Mouse (Mus musculus): ENCODE results near the gene Cdk14. TPM values are rescaled to one million over a fixed set of nuclear protein-coding genes. Genes with fewer than 3 reads are reported as not detected.
"Not testable (repeated sequence)": the region's sequence is repeated elsewhere in the genome, so short reads cannot be mapped to it uniquely, and the experiment has no call there.

Cdk14 gene
- total RNA-seq, 2 experiments from 2014 or later = 258 to 269 TPM

DNA sequence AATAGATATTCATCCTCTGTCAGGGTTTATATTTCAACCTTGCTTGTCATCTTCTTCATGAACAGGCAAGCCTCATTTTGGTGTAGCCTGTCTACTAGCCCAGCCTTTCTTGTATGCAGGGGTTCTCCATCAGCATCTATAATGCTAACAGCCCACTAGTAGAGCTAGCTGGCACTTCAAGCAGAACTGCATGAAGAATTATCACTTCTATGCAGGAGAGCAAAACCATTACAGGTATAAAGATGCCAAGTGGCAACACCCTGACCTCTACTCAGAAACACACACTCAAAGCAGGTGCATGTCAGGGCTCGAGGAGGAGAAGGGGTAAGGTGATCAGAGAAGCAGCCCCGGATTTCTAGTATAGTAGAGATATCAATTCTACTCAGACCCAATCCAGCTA is 155.4 kb downstream of the Cdk14 start:
- H3K27ac ChIP-seq = peak overlapping the region; percentile 93

GRCm38 (mm10) chr5:5261725-5262296 is 158.3 kb downstream of the Cdk14 start:
- TF ChIP-seq CTCF (conservative IDR thresholded peaks at IDR 0.05) = no peak
- peak overlapping the region; percentile 39 for H3K4me3 ChIP-seq
- peak overlapping the region; percentile 93 for H3K27ac ChIP-seq
- no peak for DNase-seq (ENCODE audit: low spot score in 2 of 2)

More for the DNA sequence above, 155.4 kb downstream of the Cdk14 start:
- no peak for DNase-seq (ENCODE audit: low spot score in 2 of 2)
- H3K4me3 ChIP-seq = peak overlapping the region; percentile 60
- no peak for TF ChIP-seq CTCF (conservative IDR thresholded peaks at IDR 0.05)

DNA sequence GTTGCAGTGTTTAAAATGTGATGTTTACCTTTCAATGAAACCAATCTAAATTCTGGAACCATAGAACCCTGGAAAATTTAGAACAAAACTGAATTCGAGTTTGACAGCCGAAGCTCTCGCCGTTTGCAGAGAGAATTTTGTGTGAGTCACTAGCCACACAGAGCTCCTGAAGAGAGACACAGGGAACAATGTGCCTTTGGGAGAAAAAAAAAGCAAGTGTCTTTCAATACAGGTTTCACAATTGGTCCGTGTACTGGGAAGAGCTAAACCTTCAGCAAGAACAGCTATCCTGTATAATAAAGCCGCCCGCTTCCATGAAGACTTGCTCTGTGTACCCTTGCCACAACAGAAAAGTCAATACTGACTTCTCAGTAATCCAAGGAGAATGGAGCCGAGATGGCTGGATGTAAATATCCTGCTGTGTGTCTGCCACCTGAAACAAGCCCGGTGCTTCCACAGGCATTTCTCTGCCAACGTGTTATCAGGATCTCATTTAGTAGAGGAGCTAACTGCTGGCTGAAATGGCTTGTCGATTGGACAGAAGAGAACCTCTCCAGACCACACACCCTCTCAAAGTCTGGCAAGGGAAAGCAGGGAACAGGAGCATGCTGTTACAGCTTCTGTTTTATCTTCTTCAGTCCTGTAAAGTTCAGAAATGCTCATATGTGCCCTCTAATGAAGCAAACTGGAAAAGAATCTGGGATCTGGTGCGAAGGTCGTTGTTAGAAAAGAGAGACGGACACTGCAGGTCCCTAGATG is 159.0 kb downstream of the Cdk14 start:
- peak overlapping the region; percentile 93 for H3K27ac ChIP-seq
- no peak for TF ChIP-seq CTCF (conservative IDR thresholded peaks at IDR 0.05)
- peak overlapping the region; percentile 39 for H3K4me3 ChIP-seq
- no peak for DNase-seq (ENCODE audit: low spot score in 2 of 2)

DNA sequence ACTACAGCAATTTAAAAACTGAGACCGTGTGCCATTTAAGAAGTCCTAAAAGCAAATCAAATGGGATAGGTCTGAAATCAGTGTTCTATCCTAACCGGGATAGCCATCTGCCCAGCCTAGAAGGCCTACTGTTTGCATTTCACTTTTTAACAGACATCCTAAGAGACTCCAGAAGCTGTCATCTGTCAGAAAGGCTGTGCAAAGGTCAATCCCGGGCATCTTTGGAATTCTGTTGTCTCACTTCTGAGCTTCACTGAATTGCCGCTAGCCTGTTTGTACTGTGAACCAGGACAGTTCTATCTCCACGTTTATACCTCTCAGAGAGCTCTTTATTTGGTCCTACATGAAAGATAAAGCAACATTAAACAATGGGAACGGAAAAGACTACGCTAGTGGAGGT is 159.8 kb downstream of the Cdk14 start:
- Histone ChIP-seq H3K27ac (peak overlapping the region; percentile 93), H3K4me3 (no peak overlapping the region)
- DNase-seq (ENCODE audit: low spot score in 2 of 2) = no peak
- no peak for TF ChIP-seq CTCF (conservative IDR thresholded peaks at IDR 0.05)

- Histone ChIP-seq H3K27ac (peak overlapping the region; percentile 69), H3K4me3 (no peak overlapping the region)
- no peak for TF ChIP-seq CTCF (conservative IDR thresholded peaks at IDR 0.05)
- DNase-seq (ENCODE audit: low spot score in 2 of 2) = no peak
Measured at GRCm38 (mm10) chr5:5254391-5254790, 165.7 kb downstream of the Cdk14 start.

DNA sequence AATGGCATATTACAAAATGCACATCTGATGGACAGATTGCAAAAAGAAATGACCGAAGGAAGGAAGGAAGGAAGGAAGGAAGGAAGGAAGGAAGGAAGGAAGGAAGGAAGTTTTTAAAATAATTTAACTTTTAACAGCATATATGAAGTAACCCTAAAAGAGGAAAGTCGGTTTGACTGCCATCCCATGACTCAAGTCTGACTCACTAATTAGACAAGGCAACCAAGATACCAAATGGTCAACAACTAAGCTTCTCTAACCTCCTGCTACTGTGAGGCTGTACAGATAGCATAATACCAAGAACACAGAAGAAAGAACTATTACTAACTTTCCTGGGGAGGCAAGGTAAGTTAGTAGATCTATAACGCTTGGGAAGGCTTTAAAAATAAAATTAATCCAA is 166.9 kb downstream of the Cdk14 start:
- TF ChIP-seq CTCF (conservative IDR thresholded peaks at IDR 0.05) = no peak
- DNase-seq (ENCODE audit: low spot score in 2 of 2) = no peak
- no peak overlapping the region for H3K4me3 ChIP-seq
- H3K27ac ChIP-seq = 0 out of 2 replicates have a peak overlapping the region, but pooled peaks have one; percentile 69

DNA sequence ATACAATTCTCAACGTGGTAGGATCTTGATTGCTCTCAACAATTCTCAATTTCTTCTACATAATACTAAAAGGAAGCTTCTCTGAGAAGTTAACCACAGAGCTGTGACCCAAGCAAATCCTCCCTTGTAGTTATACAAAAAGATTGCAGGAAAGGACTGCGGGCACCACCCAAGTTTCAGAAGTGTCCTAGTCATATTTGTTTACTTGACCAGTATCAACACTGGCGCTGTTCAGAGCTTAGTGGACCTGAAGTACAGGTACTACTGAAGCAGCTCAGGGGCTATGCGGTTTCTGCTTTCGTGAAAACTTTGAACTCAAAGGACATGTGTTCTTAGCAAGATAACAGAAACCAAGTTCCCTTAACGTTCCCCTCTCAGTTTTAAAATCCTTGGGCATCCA is 172.4 kb downstream of the Cdk14 start:
- H3K4me3 ChIP-seq = no peak overlapping the region
- peak in 1 of 2 experiments; percentile 6 for DNase-seq (ENCODE audit: low spot score in 2 of 2)
- H3K27ac ChIP-seq = no peak overlapping the region
- no peak for TF ChIP-seq CTCF (conservative IDR thresholded peaks at IDR 0.05)

DNA sequence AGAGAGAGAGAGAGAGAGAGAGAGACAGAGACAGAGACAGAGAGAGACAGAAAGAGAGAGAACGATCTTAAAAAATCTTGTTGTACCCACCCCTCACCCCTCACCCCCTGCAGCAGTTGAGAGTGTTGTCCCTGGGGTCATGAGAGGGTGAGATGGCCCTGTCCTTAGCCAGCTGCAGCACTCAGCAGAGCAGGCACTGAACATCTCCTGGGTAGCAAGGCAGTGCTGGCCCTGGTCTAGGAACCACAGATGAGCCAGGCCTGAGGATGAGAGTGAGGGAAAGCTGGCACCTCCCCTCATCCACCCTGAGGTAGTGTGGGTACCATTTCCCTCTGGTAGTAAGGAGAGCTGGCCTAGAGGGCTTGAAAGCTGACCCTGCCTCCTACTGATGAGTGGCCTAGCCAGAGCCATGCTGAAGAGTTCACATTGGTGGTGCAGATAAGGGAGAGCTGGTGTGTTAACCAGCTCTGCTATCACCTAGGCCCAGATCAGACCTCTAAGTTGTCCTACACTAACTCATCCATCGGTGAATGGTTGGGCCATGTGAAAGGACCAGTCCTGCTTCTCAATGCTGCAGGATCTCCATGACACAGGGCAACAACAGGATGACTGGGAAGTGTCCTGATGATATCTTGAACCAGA is 173.5 kb downstream of the Cdk14 start:
- Histone ChIP-seq H3K27ac (peak overlapping the region; percentile 68), H3K4me3 (no peak overlapping the region)
- no peak for TF ChIP-seq CTCF (conservative IDR thresholded peaks at IDR 0.05)
- no peak for DNase-seq (ENCODE audit: low spot score in 2 of 2)

DNA sequence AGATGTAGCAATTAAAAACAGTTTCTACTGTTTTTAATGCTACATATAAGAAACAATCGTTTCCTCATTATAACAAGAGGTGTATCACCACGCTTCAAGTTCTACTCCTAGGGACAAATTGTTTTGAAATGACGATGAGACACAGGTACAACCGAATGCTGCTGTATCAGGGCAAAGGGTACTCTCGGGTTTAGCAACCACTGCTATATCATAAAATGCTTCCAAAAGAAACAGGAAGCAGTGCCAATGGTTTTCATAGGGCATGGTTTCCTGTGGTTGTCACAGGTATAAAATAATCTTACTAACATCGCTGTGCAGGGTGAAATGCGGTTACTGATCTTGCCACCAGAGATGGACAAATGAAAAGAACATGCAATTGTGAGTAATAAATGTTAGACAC is 174.9 kb downstream of the Cdk14 start:
- no peak overlapping the region for H3K4me3 ChIP-seq
- no peak for TF ChIP-seq CTCF (conservative IDR thresholded peaks at IDR 0.05)
- DNase-seq (ENCODE audit: low spot score in 2 of 2) = no peak
- peak overlapping the region; percentile 20 for H3K27ac ChIP-seq

GRCm38 (mm10) chr5:5243648-5244047 is 176.5 kb downstream of the Cdk14 start:
- DNase-seq (ENCODE audit: low spot score in 2 of 2) = peak in 1 of 2 experiments; percentile 6
- TF ChIP-seq CTCF (conservative IDR thresholded peaks at IDR 0.05) = no peak
- Histone ChIP-seq H3K4me3 (no peak overlapping the region), H3K27ac (no peak overlapping the region)

GRCm38 (mm10) chr5:5242704-5243103 is 177.4 kb downstream of the Cdk14 start:
- Histone ChIP-seq H3K4me3 (no peak overlapping the region), H3K27ac (0 out of 2 replicates have a peak overlapping the region, but pooled peaks have one; percentile 28)
- no peak for TF ChIP-seq CTCF (conservative IDR thresholded peaks at IDR 0.05)
- DNase-seq (ENCODE audit: low spot score in 2 of 2) = no peak

DNA sequence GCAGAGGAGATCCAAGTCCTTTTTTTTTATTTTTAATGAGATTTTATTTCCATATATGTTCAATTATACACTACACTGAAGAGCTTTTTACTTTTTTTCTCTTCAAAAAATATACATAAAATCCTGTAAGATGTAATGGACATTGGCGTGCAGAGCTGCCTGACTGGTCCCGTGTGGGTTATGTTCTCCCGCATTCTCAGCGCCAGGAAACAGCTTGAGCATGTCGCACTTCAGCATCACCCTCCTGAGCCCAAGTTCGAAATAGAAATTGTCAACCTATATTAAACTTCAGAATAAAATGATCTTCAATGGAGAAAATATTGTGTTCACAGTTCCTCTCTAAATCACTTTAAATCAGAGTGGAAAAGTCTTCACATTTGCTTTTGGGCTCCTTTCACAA is 179.0 kb downstream of the Cdk14 start:
- no peak for TF ChIP-seq CTCF (conservative IDR thresholded peaks at IDR 0.05)
- Histone ChIP-seq H3K4me3 (no peak overlapping the region), H3K27ac (peak overlapping the region; percentile 0; the same call in 1 of the 2 replicates)
- no peak for DNase-seq (ENCODE audit: low spot score in 2 of 2)

GRCm38 (mm10) chr5:5240121-5240520 is 180.0 kb downstream of the Cdk14 start:
- Histone ChIP-seq H3K4me3 (no peak overlapping the region), H3K27ac (no peak overlapping the region)
- TF ChIP-seq CTCF (conservative IDR thresholded peaks at IDR 0.05) = no peak
- DNase-seq (ENCODE audit: low spot score in 2 of 2) = no peak

DNA sequence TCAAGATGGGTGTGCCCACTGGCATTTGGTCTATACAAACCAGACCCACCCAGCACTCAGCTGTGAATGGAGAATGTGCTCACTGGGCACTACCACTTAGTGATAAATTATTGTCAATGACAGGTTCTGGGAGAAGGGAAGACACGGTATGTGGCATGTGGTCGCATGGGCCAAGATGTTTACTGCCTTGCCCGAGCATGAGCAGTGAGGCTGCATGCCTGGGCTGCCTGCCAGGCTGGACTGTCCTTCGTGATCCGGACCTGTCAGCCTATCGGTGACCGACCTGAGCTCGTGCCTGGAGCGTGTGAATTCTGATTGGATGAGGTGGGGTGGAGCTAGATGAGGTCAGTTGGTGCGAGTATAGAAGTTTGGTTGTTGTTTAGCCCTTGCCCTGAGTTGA is 185.2 kb downstream of the Cdk14 start:
- DNase-seq (ENCODE audit: low spot score in 2 of 2); H3K4me3 ChIP-seq; H3K27ac ChIP-seq: not testable (repeated sequence)
